Mouse (Mus musculus): ENCODE data around the gene Mkrn1.
"Not testable (repeated sequence)": the region's sequence is repeated elsewhere in the genome, so short reads cannot be mapped to it uniquely, and the experiment has no call there.

Gene Mkrn1

DNA sequence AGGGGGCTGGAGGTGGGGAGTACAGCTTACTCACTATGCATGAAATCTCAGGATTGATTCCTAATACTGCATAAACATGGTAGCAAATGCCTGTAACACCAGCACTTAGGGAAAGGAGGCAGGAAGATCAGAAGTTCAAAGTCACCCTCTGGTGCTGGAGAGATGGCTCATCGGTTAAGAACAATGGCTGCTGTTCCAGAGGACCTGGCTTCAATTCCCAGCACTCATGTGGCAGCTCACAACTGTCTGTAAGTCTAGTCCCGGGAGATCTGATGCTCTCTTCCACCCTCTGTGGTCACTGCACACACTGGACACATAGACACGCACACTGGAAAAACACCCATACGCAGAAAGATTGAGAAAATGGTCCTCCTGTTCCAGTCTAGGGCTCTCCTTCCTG, 12.9 kb upstream of the Mkrn1 start:
- no peak for DNase-seq (ENCODE audit: extremely low read depth, insufficient read length, low spot score)

DNA sequence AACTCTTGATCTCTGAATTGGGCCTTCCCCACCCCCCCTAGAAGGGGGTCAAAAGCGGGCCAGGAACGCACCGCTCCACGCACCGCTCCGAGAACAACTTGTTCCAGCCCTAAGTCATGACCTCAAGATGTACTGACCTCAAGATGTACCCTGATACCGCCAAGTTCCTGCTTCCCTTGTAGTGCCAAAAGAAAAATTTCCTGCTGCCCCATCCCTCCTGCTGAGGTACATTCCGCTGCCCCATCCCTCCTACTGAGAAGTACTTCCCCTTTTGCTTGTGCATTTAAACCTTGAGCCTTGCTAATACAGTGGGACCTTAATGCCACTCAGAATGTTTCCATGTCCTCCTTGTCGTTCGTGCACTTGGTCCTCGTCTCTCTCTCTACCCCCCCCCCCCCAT, 10.5 kb upstream of the Mkrn1 start:
- DNase-seq (ENCODE audit: extremely low read depth, insufficient read length, low spot score) = no peak

DNA sequence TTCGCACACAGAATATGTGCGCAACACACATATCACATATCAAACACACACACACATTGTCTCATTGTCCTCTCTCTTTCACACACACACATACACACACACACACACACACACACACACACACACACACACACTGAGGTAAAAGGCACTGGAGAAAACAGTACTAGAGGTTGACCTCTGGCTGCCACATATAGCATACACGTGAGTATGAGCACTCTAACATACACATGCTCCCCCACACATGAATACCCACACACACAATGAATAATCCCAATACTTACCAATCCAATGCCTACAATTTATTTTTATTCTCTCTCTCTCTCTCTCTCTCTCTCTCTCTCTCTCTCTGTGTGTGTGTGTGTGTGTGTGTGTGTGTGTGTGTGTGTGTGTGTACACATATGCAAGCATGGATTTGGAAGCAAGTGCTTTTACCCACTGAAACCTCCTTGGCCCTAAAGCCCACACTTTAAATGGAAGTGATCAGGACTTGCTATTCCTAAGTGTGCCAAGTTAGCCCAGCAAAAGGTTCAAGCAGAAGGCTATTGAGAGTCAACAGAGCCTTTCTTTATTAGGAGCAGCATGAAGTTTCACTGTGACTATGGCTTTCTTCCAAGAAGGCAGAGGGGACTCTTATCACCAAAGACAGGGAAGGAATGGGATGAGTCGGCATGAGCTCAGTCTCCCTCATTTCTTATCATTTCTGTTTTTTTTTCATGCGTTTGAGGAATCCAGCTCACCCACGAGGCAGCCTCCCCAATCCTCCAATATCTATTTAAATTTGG, 8.9 kb upstream of the Mkrn1 start:
- no peak for DNase-seq (ENCODE audit: extremely low read depth, insufficient read length, low spot score)

DNA sequence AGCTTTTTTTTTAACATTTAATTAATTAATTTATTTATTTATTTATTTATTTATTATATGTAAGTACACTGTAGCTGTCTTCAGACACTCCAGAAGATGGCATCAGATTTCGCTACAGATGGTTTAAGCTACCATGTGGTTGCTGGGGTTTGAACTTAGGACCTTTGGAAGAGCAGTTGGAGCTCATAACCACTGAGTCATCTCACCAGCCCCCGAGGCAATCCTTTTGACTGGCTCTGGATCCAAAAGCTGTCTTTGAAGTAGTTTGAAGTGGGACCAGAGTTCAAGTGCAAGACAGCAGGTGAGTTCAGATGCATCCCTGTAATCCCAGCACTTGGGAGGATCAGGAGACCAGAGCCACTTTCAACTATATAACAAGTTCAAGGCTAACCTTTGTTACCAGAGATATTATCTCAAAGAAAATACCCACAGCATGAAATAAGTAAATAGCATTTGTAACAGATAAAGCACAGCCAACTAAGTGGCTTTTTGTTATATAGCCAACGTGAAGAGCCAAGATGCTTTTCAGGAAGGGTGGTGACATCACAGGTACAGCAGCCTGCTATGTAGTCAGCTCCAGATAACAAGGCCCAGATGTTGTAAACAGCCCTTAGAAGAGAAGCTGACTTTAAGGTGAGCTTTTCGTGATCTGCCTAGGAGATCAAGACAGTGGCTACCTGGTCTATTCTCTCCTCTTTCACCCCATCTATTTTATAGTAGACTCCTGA, 7.2 kb upstream of the Mkrn1 start:
- peak; percentile 35 for DNase-seq (ENCODE audit: extremely low read depth, insufficient read length, low spot score)

DNA sequence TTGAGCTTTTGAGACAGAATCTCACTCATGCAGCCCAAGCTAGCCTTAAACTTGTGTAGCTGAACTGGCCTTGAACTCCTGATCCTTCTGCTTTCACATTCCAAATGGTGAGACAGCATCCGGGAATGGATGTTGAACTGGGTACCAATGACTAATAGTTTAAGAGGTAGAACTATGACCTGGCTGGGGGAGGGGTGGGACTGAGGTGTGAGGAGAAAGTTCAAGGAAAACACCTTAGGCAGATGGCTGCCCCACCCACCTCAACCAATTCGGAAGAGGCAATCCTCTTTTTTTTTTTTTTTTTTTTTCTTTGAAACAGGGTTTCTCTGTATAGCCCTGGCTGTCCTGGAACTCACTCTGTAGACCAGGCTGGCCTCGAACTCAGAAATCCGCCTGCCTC, 6.5 kb upstream of the Mkrn1 start:
- DNase-seq (ENCODE audit: extremely low read depth, insufficient read length, low spot score) = no peak

DNA sequence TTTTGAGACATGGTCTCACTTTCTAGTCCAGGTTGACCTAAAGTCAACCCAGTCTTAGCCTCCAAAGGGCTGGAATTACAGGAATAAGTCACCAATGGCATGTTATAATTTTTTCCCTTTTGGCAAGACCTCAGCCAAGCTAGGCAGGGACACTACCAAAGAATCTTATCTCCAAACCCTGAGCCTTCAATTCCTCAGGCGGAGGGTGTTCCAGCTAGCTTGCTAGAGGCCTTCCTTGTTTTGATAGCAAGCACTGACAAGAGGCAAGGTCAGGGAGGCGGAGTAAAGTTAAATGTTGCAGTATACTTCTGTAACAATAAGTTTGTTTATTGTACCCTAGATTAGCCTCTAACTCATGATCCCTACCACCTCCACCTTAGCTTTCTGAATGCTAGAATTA, 4.9 kb upstream of the Mkrn1 start:
- no peak for DNase-seq (ENCODE audit: extremely low read depth, insufficient read length, low spot score)

DNA sequence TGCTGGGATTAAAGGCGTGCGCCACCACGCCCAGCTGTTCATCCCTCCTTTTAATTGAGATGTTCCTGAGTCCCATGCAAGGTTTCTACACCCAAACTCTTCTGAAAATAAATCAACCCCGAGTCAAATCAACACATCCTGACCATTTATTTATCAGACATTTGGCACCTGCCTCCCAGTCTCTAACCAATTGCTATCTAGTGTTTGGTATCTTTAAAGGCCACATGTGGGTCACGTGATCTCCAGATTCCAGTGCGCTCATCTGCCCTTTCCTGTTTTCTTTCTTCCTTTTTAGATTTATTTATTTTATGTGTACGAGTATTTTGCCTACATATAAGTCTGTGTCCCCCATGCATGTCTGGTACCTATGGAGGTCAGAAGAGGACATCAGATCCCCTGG, 3.4 kb upstream of the Mkrn1 start:
- no peak for DNase-seq (ENCODE audit: extremely low read depth, insufficient read length, low spot score)

DNA sequence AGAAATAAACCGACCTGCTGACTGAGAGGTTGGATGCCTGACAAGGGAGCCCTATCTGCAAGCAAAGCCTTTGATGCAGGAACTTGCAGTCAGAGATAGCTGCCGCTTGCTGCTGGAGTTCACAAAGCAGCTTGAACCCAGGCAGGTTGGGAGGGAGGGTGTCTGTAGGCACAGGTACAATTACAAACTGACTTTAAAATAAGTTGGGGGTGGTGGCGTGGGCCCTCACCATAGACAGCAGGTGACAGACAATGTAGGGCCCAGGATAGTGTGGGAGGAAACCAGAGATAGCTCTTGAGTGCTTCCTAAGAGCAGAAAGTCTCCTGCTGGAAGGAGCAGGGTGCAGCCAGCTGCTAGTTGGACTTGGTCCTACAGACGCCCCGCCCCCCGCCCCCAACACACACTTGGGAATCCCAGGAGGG, 2.9 kb upstream of the Mkrn1 start:
- no peak for DNase-seq (ENCODE audit: extremely low read depth, insufficient read length, low spot score)

DNA sequence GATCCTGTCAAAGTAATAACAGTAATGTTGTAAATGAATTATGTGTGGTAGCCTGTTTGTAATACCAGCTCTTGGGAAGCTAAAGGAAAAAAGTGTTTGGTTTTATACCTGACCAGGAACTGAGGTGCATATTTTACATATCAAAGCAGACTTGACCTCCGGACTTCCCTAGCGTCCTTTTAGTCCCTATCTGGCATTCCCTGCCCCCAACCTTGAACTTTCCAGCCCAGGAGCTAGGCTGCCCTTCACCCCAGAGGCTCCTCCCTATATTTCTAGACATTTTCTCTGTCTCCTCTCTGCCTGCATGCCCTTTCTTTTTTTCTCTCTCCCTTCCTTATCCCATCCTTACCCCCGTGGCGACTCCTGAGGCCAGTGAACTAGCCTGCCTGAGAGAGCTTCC, 605 bp upstream of the Mkrn1 start:
- DNase-seq (ENCODE audit: extremely low read depth, insufficient read length, low spot score) = no peak

DNA sequence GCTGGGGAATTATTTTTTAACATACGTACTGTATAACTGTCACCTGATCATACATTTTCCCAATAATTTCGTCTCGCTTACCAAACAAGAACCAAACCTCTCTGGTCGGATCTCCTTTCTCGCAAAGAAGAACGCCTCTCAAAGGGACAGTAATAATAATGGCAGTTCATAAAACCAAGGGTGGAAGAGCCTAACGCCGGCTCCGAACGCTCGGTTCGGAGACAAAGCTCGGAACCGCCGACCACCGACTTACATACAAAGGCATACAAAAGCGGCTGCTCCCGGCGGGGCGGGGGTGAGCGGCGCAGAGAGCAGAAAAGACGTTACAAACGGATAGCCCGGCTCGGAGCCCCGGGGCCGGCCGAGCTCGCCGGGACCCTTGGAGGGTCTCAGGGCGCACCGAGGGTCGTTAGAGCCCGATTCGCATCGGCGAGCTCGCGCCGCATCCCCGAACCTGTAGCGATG, 844 bp downstream of the Mkrn1 start:
- DNase-seq (ENCODE audit: extremely low read depth, insufficient read length, low spot score) = no peak

DNA sequence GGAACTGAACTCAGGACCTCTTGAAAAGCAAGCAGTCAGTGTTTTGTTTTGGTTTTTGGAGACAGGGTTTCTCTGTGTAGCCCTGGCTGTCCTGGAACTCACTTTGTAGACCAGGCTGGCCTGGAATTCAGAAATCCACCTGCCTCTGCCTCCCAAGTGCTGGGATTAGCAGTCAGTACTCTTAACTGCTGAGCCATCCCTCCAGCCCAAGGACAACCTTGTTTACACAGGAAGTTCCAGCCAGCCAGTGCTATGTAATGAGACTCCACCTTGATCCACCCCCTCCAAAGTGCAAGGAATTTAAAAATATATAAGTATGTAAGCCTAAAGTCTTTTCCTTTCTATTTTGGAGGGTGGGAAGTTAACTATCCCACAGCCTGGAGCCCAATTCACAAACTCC, 3.6 kb downstream of the Mkrn1 start:
- DNase-seq (ENCODE audit: extremely low read depth, insufficient read length, low spot score) = not testable (repeated sequence)

DNA sequence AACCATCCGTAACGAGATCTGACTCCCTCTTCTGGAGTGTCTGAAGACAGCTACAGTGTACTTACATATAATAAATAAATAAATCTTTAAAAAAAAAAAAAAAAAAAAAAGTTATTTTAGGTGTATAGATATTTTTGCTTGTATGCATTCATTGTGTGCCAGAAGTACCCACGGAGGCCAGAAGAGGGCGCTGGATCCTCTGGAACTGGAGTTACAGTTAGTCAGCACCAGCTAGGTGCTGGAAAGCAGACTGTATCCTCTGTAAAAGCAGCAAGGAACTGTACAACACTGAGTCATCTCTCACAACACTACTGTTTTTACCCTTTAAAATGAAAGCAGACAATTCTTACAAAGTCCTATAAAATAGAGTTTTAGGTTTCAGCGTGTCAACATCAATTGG, 4.5 kb downstream of the Mkrn1 start:
- peak; percentile 21 for DNase-seq (ENCODE audit: extremely low read depth, insufficient read length, low spot score)

DNA sequence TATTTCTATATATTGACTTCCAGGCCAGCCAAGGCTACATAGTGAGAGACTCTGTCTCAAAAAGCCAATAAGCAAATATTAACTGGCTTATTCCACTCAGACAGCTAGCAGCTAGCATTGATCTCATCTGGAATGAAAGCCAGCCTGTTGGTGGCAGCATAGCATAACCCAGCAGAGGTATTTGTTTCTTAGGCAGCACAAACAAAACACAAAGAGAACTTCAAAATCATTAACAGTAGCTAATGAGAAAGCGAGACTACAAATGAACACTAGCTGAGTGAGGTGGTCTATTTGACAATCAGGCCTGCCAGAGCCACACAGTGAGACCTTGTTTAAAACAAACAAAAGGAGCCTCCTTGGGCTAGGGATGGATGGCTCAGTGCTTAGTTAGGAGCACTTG, 6.2 kb downstream of the Mkrn1 start:
- no peak for DNase-seq (ENCODE audit: extremely low read depth, insufficient read length, low spot score)

DNA sequence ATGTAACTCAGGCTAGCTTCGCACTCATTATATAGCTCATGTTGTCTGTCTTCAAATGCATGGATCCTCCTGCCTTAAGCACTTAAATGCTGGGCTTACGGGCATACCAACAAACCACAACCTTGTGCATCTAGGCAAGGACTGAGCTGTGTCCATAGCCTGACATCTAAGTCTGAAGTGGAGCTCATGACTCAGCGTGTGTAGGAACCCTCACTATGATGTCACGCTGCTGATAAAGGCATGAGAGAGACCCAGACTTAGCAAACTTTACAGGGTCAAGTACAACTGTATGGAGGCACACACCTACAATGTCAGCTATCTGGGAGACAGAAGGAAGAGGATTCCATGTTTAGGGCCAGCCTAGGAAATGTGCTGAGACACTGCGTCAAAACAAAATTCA, 13.8 kb downstream of the Mkrn1 start:
- DNase-seq (ENCODE audit: extremely low read depth, insufficient read length, low spot score) = no peak

DNA sequence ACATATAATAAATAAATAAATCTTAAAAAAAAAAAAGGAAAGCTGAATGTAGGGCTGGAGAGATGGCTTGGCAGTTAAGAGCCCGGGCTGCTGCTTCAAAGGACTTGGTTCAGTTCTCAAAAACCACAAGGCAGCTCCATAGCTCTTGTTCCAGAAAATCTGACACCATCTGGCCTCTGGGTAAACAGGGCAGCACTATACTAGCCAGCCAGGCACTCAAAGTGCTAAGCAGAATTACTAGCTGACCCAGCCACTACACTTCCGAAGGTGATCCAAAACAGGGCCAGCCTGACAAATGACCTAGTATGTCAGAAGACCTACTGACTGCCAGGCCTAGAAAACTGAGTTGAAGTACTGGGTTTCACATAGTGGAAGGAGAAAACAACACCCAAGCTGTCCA, 17.1 kb downstream of the Mkrn1 start:
- no peak for DNase-seq (ENCODE audit: extremely low read depth, insufficient read length, low spot score)

DNA sequence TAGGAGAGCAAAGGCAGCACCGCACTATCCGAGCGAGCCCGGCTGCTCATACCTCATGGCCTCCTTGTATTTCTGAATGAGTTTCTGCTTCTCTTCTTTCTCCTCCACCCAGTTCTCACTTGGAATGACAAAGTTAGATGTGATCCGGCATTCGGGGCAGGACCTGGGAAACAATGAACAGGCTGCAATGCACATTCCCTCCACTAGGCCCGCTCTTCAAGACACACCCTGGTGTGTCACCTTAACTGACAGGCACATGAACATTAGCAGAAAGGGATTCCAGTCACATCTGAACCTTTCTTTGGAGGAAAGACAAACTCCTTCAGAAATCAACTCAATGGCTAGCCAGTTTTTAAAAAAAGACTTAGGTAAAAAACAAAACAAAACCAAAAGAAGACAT, 19.9 kb downstream of the Mkrn1 start:
- peak; percentile 11 for DNase-seq (ENCODE audit: extremely low read depth, insufficient read length, low spot score)

DNA sequence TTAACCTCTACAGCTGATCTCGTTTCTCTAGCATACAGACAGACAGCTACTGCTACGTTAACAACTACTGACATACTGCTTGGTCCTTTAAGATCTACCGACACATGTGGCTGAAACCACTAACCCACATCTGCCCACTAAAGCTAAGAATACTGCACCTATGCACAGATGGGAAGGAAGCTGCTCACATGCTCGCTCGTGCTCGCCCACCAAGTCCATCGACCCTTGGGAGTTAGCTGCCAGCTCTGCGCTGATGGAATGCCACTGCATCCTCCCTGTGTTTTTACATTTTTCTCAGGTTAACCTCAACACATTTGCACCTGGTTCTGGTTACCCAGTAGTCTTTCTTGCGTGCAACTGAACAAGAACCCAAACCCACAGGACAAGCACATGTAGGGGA, 21.9 kb downstream of the Mkrn1 start:
- no peak for DNase-seq (ENCODE audit: extremely low read depth, insufficient read length, low spot score)

DNA sequence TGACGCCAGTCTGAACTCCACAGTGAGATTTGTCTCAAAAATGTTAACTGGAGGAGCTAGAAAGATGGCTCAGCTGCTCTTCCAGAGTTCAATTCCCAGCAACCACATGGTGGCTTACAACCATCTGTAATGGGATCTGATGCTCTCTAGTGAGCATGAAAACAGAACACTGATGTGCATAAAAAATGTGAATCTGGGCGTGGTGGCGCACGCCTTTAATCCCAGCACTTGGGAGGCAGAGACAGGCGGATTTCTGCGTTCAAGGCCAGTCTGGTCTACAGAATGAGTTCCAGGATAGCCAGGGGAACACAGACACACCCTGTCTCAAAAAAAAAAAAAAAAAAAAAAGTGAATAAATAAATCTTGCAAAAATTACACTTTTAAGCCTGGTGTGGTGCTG, 23.2 kb downstream of the Mkrn1 start:
- no peak for DNase-seq (ENCODE audit: extremely low read depth, insufficient read length, low spot score)

DNA sequence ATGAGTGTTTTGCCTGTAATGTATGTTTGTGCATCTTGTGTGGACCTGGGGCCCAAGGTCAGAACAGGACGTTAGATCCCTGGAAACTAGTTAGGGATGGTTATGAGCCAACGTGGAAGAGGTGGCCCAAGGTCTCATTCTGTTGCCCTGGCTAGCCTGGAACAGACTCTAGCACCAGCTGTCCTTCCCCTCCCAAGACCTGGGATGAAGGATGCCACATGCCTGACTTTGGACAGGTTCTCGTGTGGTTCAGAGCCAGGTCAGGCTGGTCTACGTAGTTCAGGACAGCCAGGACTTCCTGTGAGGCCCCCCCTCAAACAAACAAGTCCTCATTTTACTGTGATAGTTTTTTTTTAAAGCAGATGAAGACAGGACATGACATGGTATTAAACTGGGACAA, 24.3 kb downstream of the Mkrn1 start:
- DNase-seq (ENCODE audit: extremely low read depth, insufficient read length, low spot score) = no peak

DNA sequence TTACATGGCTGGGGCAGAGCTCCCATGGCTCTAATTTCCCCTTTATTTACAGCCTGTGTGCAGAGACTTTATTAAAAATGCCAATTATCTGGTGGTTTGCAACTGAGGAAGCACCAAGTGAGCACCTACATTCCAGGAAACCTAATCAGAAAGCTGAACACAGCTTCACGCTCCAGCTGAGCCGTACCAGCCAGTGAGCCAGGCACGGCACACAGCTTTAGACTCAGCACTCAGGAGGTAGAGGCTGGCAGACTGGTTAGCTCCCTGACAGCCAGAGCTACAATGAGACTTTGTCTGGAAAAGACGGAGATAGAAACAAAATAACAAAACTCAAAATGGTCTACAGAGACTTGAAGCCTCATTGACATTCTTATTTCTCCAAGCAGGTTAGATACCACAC, 24.8 kb downstream of the Mkrn1 start:
- no peak for DNase-seq (ENCODE audit: extremely low read depth, insufficient read length, low spot score)

DNA sequence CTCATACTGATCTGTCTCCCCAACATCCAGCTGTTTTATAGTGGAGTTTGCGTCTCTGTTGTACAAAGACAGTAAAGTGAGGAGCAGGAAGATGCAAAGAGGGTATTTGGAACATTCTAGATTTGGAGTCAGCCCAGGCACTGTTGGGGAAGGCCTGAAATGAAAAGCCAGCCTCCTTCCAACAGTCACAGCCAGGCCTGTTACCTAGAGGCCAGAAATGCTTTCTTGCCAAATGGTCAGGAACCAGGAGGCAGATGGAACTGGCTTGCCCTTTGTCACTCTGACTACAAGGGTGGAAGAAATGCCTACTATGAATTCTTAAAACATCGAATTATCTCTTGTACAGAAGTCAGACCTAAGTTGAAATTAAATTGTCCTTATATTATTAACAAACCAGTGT, 30.3 kb downstream of the Mkrn1 start:
- no peak for DNase-seq (ENCODE audit: extremely low read depth, insufficient read length, low spot score)

DNA sequence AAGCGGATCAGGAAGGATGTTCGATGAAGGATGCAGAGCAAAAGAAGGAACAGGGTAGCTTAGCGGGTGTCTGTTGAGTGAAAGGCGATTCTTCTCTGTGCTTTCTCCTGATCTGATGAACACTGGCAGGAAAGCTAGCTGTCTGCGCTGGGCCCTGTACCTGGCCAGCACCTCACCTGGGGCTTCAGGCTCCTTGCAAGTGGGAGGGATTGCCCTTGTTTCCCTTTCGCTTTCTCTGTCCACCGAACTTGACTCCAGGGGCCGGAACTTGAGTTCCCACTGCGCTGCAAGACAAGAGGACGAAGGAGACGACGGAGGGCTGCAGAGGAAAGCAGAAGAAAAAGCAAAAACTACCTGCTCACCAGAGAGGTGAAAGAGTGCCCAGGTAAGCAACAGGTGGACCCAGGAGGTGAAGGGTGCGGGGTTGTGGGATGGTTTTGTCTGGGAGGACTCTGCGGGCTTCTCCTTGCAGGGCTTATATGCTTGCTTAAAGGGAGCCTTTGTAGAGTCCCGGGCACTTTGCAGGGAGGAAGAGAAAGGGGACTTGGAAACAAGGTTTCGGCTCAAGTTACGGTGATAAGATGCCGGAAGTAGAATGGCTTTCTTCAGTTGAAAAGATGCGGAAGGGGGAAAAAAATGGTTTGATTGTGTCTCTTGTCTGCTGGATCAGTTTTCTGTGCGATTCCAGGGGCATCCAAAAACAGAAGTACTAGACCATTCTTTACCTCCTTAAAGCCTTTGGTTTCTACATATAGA, 39.0 kb downstream of the Mkrn1 start, which contains the start of gene Rab19:
Rab19 (plus strand) TSS at position 51 of the 756 bp plus-strand sequence.
- DNase-seq (ENCODE audit: extremely low read depth, insufficient read length, low spot score) = no peak

Data from 3134 (cell line).